Mouse (Mus musculus): ENCODE data around the gene Emp3. TPM values are rescaled to one million over a fixed set of nuclear protein-coding genes. Genes with fewer than 3 reads are reported as not detected.

Gene Emp3
- total RNA-seq, 2 experiments from 2014 or later, result 1.9 to 4.4 TPM

DNA sequence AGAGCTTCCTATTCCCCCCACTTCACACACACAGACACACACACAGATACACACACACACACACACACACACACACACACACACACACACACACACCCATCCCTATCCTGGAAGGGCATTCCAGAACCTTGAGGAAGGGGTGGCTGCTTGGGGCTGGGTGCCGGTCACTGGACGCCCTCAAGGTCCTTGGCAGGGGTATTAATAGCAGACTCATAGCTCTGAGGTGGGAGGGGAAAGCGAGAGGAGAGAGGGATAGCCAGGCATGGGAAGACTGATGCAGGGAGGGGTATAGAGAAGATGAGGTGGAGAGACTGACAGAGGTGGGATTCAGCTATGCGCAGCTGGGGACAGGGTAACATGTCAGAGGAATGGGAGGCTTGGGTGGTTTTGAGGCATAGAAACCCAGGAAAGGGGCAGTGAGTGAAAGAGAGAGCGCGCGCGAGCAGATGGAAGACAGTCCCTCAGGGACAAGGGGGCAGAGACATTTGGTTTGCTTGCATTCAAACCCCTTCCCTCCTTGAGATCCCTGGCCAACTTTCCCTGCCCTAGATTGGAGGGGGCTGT is 52.0 kb downstream of the Emp3 start:
- no peak for DNase-seq

Other genes starting within 250 kb of the Emp3 start
- gene Ntn5, start 237.4 kb downstream of the Emp3 start, total RNA-seq (2021), result 1 to 10 TPM; 5.5 to 6.0 TPM
- 1 to 10 TPM; 2.0 to 2.7 TPM for gene Sec1, start 227.0 kb downstream of the Emp3 start, total RNA-seq (2021)
- gene Car11, start 221.6 kb downstream of the Emp3 start, total RNA-seq (2021), result 100 to 1,000 TPM; 191 to 217 TPM
- 10 to 100 TPM; 49.8 to 51.5 TPM for gene Dbp, start 216.3 kb downstream of the Emp3 start, total RNA-seq (2021)
- 100 to 1,000 TPM; 372 to 375 TPM for gene Rpl18, start 205.9 kb downstream of the Emp3 start, total RNA-seq (2021)
- gene Sphk2, start 203.4 kb downstream of the Emp3 start, total RNA-seq (2021), result 10 to 100 TPM; 36.6 to 37.2 TPM
- under 1 TPM; 0.12 to 0.13 TPM for gene Fam83e, start 200.2 kb downstream of the Emp3 start, total RNA-seq (2021)
- not detected for gene Spaca4, start 195.6 kb downstream of the Emp3 start, total RNA-seq (2021)
- gene Lmtk3, start 137.7 kb downstream of the Emp3 start, total RNA-seq (2021), result 100 to 1,000 TPM; 285 to 298 TPM
- 1 to 10 TPM; 6.3 to 7.0 TPM for gene Sult2b1, start 136.7 kb downstream of the Emp3 start, total RNA-seq (2021)
- gene Cyth2, start 106.8 kb downstream of the Emp3 start, total RNA-seq (2021), result 100 to 1,000 TPM; 138 to 150 TPM
- 1 to 10 TPM; 1.6 to 2.4 TPM for gene Kcnj14, start 96.6 kb downstream of the Emp3 start, total RNA-seq (2021)
- gene Grwd1, start 90.5 kb downstream of the Emp3 start, total RNA-seq (2021), result 10 to 100 TPM; 19.9 to 22.6 TPM
- 10 to 100 TPM; 72.4 to 74.2 TPM for gene Kdelr1, start 48.6 kb downstream of the Emp3 start, total RNA-seq (2021)
- 10 to 100 TPM; 10.9 to 11.4 TPM for gene Grin2d, start 43.0 kb downstream of the Emp3 start, total RNA-seq (2021)
- not detected for gene Syngr4, start 24.7 kb downstream of the Emp3 start, total RNA-seq (2021)
- gene Tmem143, start 24.5 kb downstream of the Emp3 start, total RNA-seq (2021), result 10 to 100 TPM; 20.8 to 25.9 TPM
- 1 to 10 TPM; 3.0 TPM for gene Ccdc114, start 2.7 kb upstream of the Emp3 start, total RNA-seq (2021)
- 1 to 10 TPM; 1.4 to 2.6 TPM for gene Abcc6, start 108.9 kb upstream of the Emp3 start, total RNA-seq (2021)
- 100 to 1,000 TPM; 102 to 104 TPM for gene Nomo1, start 112.3 kb upstream of the Emp3 start, total RNA-seq (2021)
- 10 to 100 TPM; 35.3 to 36.9 TPM for gene Kcnj11, start 179.4 kb upstream of the Emp3 start, total RNA-seq (2021)

All from layer of hippocampus, postnatal 36 days (tissue).